Mouse (Mus musculus): Measurements from ENCODE around the gene Inka2. TPM values are rescaled to one million over a fixed set of nuclear protein-coding genes. Genes with fewer than 3 reads are reported as not detected.
A peak's percentile ranks its signal among the peaks of the same experiment; 100 is the strongest.
"Not testable (repeated sequence)": the region's sequence is repeated elsewhere in the genome, so short reads cannot be mapped to it uniquely, and the experiment has no call there.

Inka2 gene
- polyA plus RNA-seq, 1 experiment from 2014 or later: 4.6 TPM

- Histone ChIP-seq H3K4me3 (replicated peaks; ENCODE audit: low read length) (no peak overlapping the region), H3K9ac (no peak overlapping the region), H3K4me2 (replicated peaks) (peak overlapping the region; percentile 19), H3K36me3 (replicated peaks; ENCODE audit: control insufficient read depth, insufficient read depth) (no peaks in the 10 kb centered on the region), H3K27ac (peak overlapping the region; percentile 6; the same call in 1 of the 2 replicates), H3K27me3 (ENCODE audit: control insufficient read depth, insufficient read depth, low read length) (no peaks in the 10 kb centered on the region), H3K9me3 (ENCODE audit: control insufficient read depth, low read length) (no peaks in the 10 kb centered on the region), H3K4me1 (replicated peaks; ENCODE audit: control insufficient read depth, insufficient read depth, low read length) (peaks cover 23% of the 10 kb centered on the region)
- 0 out of 2 replicates have a peak, but pooled peaks have one; percentile 28 for ATAC-seq (ENCODE audit: low FRiP score)
- no peak for DNase-seq (ENCODE audit: low spot score)
- 53% methylated on average over 17 of the region's 17 CpGs for WGBS
Observed at GRCm38 (mm10) chr3:105696387-105697147, 7.8 kb upstream of the Inka2 start.

GRCm38 (mm10) chr3:105697148-105697441, 7.3 kb upstream of the Inka2 start:
- no peak for DNase-seq (ENCODE audit: low spot score)
- Histone ChIP-seq H3K36me3 (replicated peaks; ENCODE audit: control insufficient read depth, insufficient read depth) (no peaks in the 10 kb centered on the region), H3K4me3 (replicated peaks; ENCODE audit: low read length) (no peak overlapping the region), H3K4me2 (replicated peaks) (no peak overlapping the region), H3K4me1 (replicated peaks; ENCODE audit: control insufficient read depth, insufficient read depth, low read length) (peaks cover 23% of the 10 kb centered on the region), H3K9ac (no peak overlapping the region), H3K27ac (no peak overlapping the region), H3K27me3 (ENCODE audit: control insufficient read depth, insufficient read depth, low read length) (no peaks in the 10 kb centered on the region), H3K9me3 (ENCODE audit: control insufficient read depth, low read length) (no peaks in the 10 kb centered on the region)
- 60% methylated on average over 5 of the region's 5 CpGs for WGBS
- ATAC-seq (ENCODE audit: low FRiP score): 0 out of 2 replicates have a peak, but pooled peaks have one; percentile 18

GRCm38 (mm10) chr3:105698311-105698710, 6.1 kb upstream of the Inka2 start:
- Histone ChIP-seq H3K4me2 (replicated peaks) (no peak overlapping the region), H3K9ac (no peak overlapping the region), H3K27me3 (ENCODE audit: control insufficient read depth, insufficient read depth, low read length) (peaks cover 4% of the 10 kb centered on the region; the same call in 1 of the 2 replicates), H3K4me1 (replicated peaks; ENCODE audit: control insufficient read depth, insufficient read depth, low read length) (peaks cover 23% of the 10 kb centered on the region), H3K36me3 (replicated peaks; ENCODE audit: control insufficient read depth, insufficient read depth) (no peaks in the 10 kb centered on the region), H3K9me3 (ENCODE audit: control insufficient read depth, low read length) (no peaks in the 10 kb centered on the region), H3K27ac (no peak overlapping the region), H3K4me3 (replicated peaks; ENCODE audit: low read length) (no peak overlapping the region)
- no peak for DNase-seq (ENCODE audit: low spot score)
- ATAC-seq (ENCODE audit: low FRiP score): no peak
- WGBS: 87% methylated on average over 1 of the region's 1 CpGs

GRCm38 (mm10) chr3:105699241-105699933, 5.0 kb upstream of the Inka2 start:
- peaks cover 7% of the 10 kb centered on the region; the same call in 1 of the 2 replicates for H3K27me3 ChIP-seq (ENCODE audit: control insufficient read depth, insufficient read depth, low read length)
- H3K36me3 ChIP-seq (replicated peaks; ENCODE audit: control insufficient read depth, insufficient read depth): no peaks in the 10 kb centered on the region
- H3K4me1 ChIP-seq (replicated peaks; ENCODE audit: control insufficient read depth, insufficient read depth, low read length): peaks cover 23% of the 10 kb centered on the region
- H3K4me3 ChIP-seq (replicated peaks; ENCODE audit: low read length): no peak overlapping the region
- ATAC-seq (ENCODE audit: low FRiP score): no peak
- no peak for DNase-seq (ENCODE audit: low spot score)
- H3K9ac ChIP-seq: no peak overlapping the region
- H3K4me2 ChIP-seq (replicated peaks): no peak overlapping the region
- 65% methylated on average over 3 of the region's 3 CpGs for WGBS
- no peaks in the 10 kb centered on the region for H3K9me3 ChIP-seq (ENCODE audit: control insufficient read depth, low read length)
- no peak overlapping the region for H3K27ac ChIP-seq

GRCm38 (mm10) chr3:105700786-105701185, 3.6 kb upstream of the Inka2 start:
- not testable (repeated sequence) for H3K4me3 ChIP-seq (replicated peaks; ENCODE audit: low read length); H3K27me3 ChIP-seq (ENCODE audit: control insufficient read depth, insufficient read depth, low read length); H3K9ac ChIP-seq; H3K36me3 ChIP-seq (replicated peaks; ENCODE audit: control insufficient read depth, insufficient read depth); H3K4me2 ChIP-seq (replicated peaks); DNase-seq (ENCODE audit: low spot score); H3K9me3 ChIP-seq (ENCODE audit: control insufficient read depth, low read length); ATAC-seq (ENCODE audit: low FRiP score); H3K27ac ChIP-seq
- H3K4me1 ChIP-seq (replicated peaks; ENCODE audit: control insufficient read depth, insufficient read depth, low read length): peaks cover 20% of the 10 kb centered on the region
- 62% methylated on average over 1 of the region's 1 CpGs for WGBS

- Histone ChIP-seq H3K4me1 (replicated peaks; ENCODE audit: control insufficient read depth, insufficient read depth, low read length) (peaks cover 15% of the 10 kb centered on the region), H3K4me2 (replicated peaks) (no peak overlapping the region), H3K27me3 (ENCODE audit: control insufficient read depth, insufficient read depth, low read length) (peaks cover 7% of the 10 kb centered on the region; the same call in 1 of the 2 replicates), H3K9me3 (ENCODE audit: control insufficient read depth, low read length) (no peaks in the 10 kb centered on the region), H3K36me3 (replicated peaks; ENCODE audit: control insufficient read depth, insufficient read depth) (no peaks in the 10 kb centered on the region), H3K27ac (no peak overlapping the region), H3K4me3 (replicated peaks; ENCODE audit: low read length) (no peak overlapping the region), H3K9ac (no peak overlapping the region)
- DNase-seq (ENCODE audit: low spot score) (no peak), ATAC-seq (ENCODE audit: low FRiP score) (no peak)
- WGBS: 66% methylated on average over 5 of the region's 5 CpGs
Observed at GRCm38 (mm10) chr3:105701399-105701798, 3.0 kb upstream of the Inka2 start.

GRCm38 (mm10) chr3:105703571-105703970, 828 bp upstream of the Inka2 start:
- Histone ChIP-seq H3K9me3 (ENCODE audit: control insufficient read depth, low read length) (no peaks in the 10 kb centered on the region), H3K9ac (no peak overlapping the region), H3K4me3 (replicated peaks; ENCODE audit: low read length) (no peak overlapping the region), H3K4me1 (replicated peaks; ENCODE audit: control insufficient read depth, insufficient read depth, low read length) (0 out of 2 replicates have a peak, but pooled peaks cover 10% of the 10 kb centered on the region), H3K27ac (no peak overlapping the region), H3K27me3 (ENCODE audit: control insufficient read depth, insufficient read depth, low read length) (peaks cover 11% of the 10 kb centered on the region), H3K36me3 (replicated peaks; ENCODE audit: control insufficient read depth, insufficient read depth) (no peaks in the 10 kb centered on the region), H3K4me2 (replicated peaks) (peak overlapping the region; percentile 98)
- 40% methylated on average over 6 of the region's 6 CpGs for WGBS
- DNase-seq (ENCODE audit: low spot score) (no peak), ATAC-seq (ENCODE audit: low FRiP score) (no peak)

GRCm38 (mm10) chr3:105705061-105705549, 706 bp downstream of the Inka2 start:
- 0% methylated on average over 27 of the region's 28 CpGs for WGBS
- H3K27ac ChIP-seq: peak overlapping the region; percentile 60; the same call in 1 of the 2 replicates

GRCm38 (mm10) chr3:105705561-105705960, 1.2 kb downstream of the Inka2 start:
- 14% methylated on average over 3 of the region's 3 CpGs for WGBS
- Histone ChIP-seq H3K27ac (no peak overlapping the region), H3K4me1 (replicated peaks; ENCODE audit: control insufficient read depth, insufficient read depth, low read length) (0 out of 2 replicates have a peak, but pooled peaks cover 10% of the 10 kb centered on the region)

More at GRCm38 (mm10) chr3:105705061-105705549, 706 bp downstream of the Inka2 start:
- ATAC-seq (ENCODE audit: low FRiP score) (peak; percentile 49), DNase-seq (ENCODE audit: low spot score) (no peak)
- H3K4me2 ChIP-seq (replicated peaks): peak overlapping the region; percentile 98
- H3K9me3 ChIP-seq (ENCODE audit: control insufficient read depth, low read length): no peaks in the 10 kb centered on the region
- peak overlapping the region; percentile 47 for H3K4me3 ChIP-seq (replicated peaks; ENCODE audit: low read length)
- H3K4me1 ChIP-seq (replicated peaks; ENCODE audit: control insufficient read depth, insufficient read depth, low read length): 0 out of 2 replicates have a peak, but pooled peaks cover 10% of the 10 kb centered on the region
- H3K27me3 ChIP-seq (ENCODE audit: control insufficient read depth, insufficient read depth, low read length): peaks cover 11% of the 10 kb centered on the region
- H3K9ac ChIP-seq: peak overlapping the region; percentile 60
- no peaks in the 10 kb centered on the region for H3K36me3 ChIP-seq (replicated peaks; ENCODE audit: control insufficient read depth, insufficient read depth)

More at GRCm38 (mm10) chr3:105705561-105705960, 1.2 kb downstream of the Inka2 start:
- peaks cover 11% of the 10 kb centered on the region for H3K27me3 ChIP-seq (ENCODE audit: control insufficient read depth, insufficient read depth, low read length)
- DNase-seq (ENCODE audit: low spot score) (no peak), ATAC-seq (ENCODE audit: low FRiP score) (no peak)
- H3K4me2 ChIP-seq (replicated peaks): peak overlapping the region; percentile 98
- H3K36me3 ChIP-seq (replicated peaks; ENCODE audit: control insufficient read depth, insufficient read depth): no peaks in the 10 kb centered on the region
- no peaks in the 10 kb centered on the region for H3K9me3 ChIP-seq (ENCODE audit: control insufficient read depth, low read length)
- peak overlapping the region; percentile 60 for H3K9ac ChIP-seq
- H3K4me3 ChIP-seq (replicated peaks; ENCODE audit: low read length): peak overlapping the region; percentile 47

Data from hindbrain, embryonic 14.5 days (tissue).